Mouse (Mus musculus): ENCODE results near the gene Gm28845.

GRCm38 (mm10) chr1:65109756-65110435, 9.5 kb downstream of the Gm28845 start:
- TF ChIP-seq CTCF (IDR thresholded peaks at IDR 0.05; ENCODE audit: borderline replicate concordance, insufficient read depth, low read length) (no peak), POLR2A (IDR thresholded peaks at IDR 0.05; ENCODE audit: low read depth, low read length) (no peak)
